Mouse (Mus musculus): ENCODE measurements at regions not wholly inside any gene's neighbourhood (a gene's known extent, or its start where the extent isn't known, plus 50 kb on each side); places are given as distances from the start of the nearest gene placed in this dataset.

- ATAC-seq (ENCODE audit: low FRiP score, low read depth): no peak
- Histone ChIP-seq H3K4me2 (replicated peaks; ENCODE audit: low read depth, low read length, severe bottlenecking) (no peak overlapping the region), H3K9me3 (ENCODE audit: control insufficient read depth, low read length) (no peaks in the 10 kb centered on the region), H3K27ac (replicated peaks; ENCODE audit: low read depth, low read length) (no peak overlapping the region), H3K36me3 (ENCODE audit: control insufficient read depth, insufficient read depth, low read length) (no peaks in the 10 kb centered on the region), H3K4me3 (replicated peaks; ENCODE audit: low read length) (no peak overlapping the region), H3K27me3 (ENCODE audit: control insufficient read depth, insufficient read depth, low read length) (no peaks in the 10 kb centered on the region), H3K9ac (ENCODE audit: low read depth, low read length, severe bottlenecking) (no peak overlapping the region), H3K4me1 (ENCODE audit: control insufficient read depth, insufficient read depth, low read length) (0 out of 2 replicates have a peak, but pooled peaks cover 2% of the 10 kb centered on the region)
- DNase-seq (ENCODE audit: low spot score): no peak
- 63% methylated on average over 9 of the region's 9 CpGs for WGBS
- TF ChIP-seq POLR2A (IDR thresholded peaks at IDR 0.05; ENCODE audit: borderline replicate concordance, extremely low read depth, insufficient read depth, insufficient read length): no peak
These were observed 326.6 kb upstream of the Gm5148 start for GRCm38 (mm10) chr3:38050856-38051255.

- H3K4me2 ChIP-seq (replicated peaks; ENCODE audit: low read depth, low read length, severe bottlenecking): no peak overlapping the region
- H3K27me3 ChIP-seq (ENCODE audit: control insufficient read depth, insufficient read depth, low read length): no peaks in the 10 kb centered on the region
- WGBS: 55% methylated on average over 1 of the region's 1 CpGs
- H3K36me3 ChIP-seq (ENCODE audit: control insufficient read depth, insufficient read depth, low read length): no peaks in the 10 kb centered on the region
- H3K9ac ChIP-seq (ENCODE audit: low read depth, low read length, severe bottlenecking): no peak overlapping the region
- ATAC-seq (ENCODE audit: low FRiP score, low read depth) (no peak), DNase-seq (ENCODE audit: low spot score) (no peak)
- 0 out of 2 replicates have a peak, but pooled peaks cover 2% of the 10 kb centered on the region for H3K4me1 ChIP-seq (ENCODE audit: control insufficient read depth, insufficient read depth, low read length)
- no peak for TF ChIP-seq POLR2A (IDR thresholded peaks at IDR 0.05; ENCODE audit: borderline replicate concordance, extremely low read depth, insufficient read depth, insufficient read length)
- no peak overlapping the region for H3K27ac ChIP-seq (replicated peaks; ENCODE audit: low read depth, low read length)
- H3K4me3 ChIP-seq (replicated peaks; ENCODE audit: low read length): no peak overlapping the region
- no peaks in the 10 kb centered on the region for H3K9me3 ChIP-seq (ENCODE audit: control insufficient read depth, low read length)
These were observed 326.1 kb upstream of the Gm5148 start for GRCm38 (mm10) chr3:38050366-38050765.

DNA sequence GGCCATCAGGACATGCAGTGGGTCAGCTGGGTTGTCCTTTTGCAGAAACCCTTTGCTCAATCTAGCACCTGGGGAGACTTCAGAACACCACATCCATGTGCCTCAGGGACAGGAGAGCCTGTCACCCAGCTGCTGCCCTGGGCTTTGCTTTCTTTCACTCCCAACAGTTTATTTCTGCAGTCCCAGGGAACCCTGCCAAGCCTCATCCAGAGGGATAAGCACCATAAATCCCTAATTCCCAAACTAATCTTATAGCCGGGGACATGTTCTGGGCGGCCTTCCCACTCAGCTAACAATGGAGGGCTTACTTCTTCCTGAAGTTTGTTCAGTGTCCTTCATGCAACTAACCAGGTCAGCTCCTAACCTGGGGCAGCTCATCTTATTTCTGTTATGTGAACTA lies 325.0 kb upstream of the Gm5148 start:
- TF ChIP-seq POLR2A (IDR thresholded peaks at IDR 0.05; ENCODE audit: borderline replicate concordance, extremely low read depth, insufficient read depth, insufficient read length): no peak
- 54% methylated on average over 2 of the region's 2 CpGs for WGBS
- no peak overlapping the region for H3K27ac ChIP-seq (replicated peaks; ENCODE audit: low read depth, low read length)
- H3K36me3 ChIP-seq (ENCODE audit: control insufficient read depth, insufficient read depth, low read length): no peaks in the 10 kb centered on the region
- ATAC-seq (ENCODE audit: low FRiP score, low read depth) (no peak), DNase-seq (ENCODE audit: low spot score) (no peak)
- no peaks in the 10 kb centered on the region for H3K9me3 ChIP-seq (ENCODE audit: control insufficient read depth, low read length)
- H3K9ac ChIP-seq (ENCODE audit: low read depth, low read length, severe bottlenecking): no peak overlapping the region
- no peak overlapping the region for H3K4me3 ChIP-seq (replicated peaks; ENCODE audit: low read length)
- H3K4me2 ChIP-seq (replicated peaks; ENCODE audit: low read depth, low read length, severe bottlenecking): no peak overlapping the region
- H3K27me3 ChIP-seq (ENCODE audit: control insufficient read depth, insufficient read depth, low read length): no peaks in the 10 kb centered on the region
- H3K4me1 ChIP-seq (ENCODE audit: control insufficient read depth, insufficient read depth, low read length): 0 out of 2 replicates have a peak, but pooled peaks cover 2% of the 10 kb centered on the region

DNA sequence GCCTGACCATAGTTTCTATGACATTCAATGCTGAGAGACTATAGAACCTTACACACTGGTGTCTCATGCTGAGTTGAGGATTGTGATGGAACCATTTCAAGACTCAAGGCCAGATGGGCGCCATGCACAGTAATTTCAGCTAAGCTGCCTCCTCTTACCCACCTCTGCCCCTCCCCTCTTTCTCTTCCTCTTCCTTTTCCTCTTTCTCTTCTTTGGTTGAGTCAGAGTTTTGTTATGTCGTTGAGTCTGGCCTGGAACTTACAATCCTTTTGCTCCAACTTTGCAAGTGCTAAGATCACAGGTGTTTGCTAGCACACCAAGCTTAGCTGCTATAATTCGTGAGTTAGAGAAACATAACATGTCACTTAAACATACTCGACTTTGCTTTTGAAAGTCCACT lies 323.2 kb upstream of the Gm5148 start:
- Histone ChIP-seq H3K4me2 (replicated peaks; ENCODE audit: low read depth, low read length, severe bottlenecking) (no peak overlapping the region), H3K36me3 (ENCODE audit: control insufficient read depth, insufficient read depth, low read length) (no peaks in the 10 kb centered on the region), H3K4me3 (replicated peaks; ENCODE audit: low read length) (no peak overlapping the region), H3K9ac (ENCODE audit: low read depth, low read length, severe bottlenecking) (no peak overlapping the region), H3K27me3 (ENCODE audit: control insufficient read depth, insufficient read depth, low read length) (no peaks in the 10 kb centered on the region), H3K27ac (replicated peaks; ENCODE audit: low read depth, low read length) (no peak overlapping the region), H3K4me1 (ENCODE audit: control insufficient read depth, insufficient read depth, low read length) (0 out of 2 replicates have a peak, but pooled peaks cover 2% of the 10 kb centered on the region), H3K9me3 (ENCODE audit: control insufficient read depth, low read length) (no peaks in the 10 kb centered on the region)
- WGBS: 73% methylated on average over 4 of the region's 4 CpGs
- no peak for ATAC-seq (ENCODE audit: low FRiP score, low read depth)
- no peak for DNase-seq (ENCODE audit: low spot score)
- TF ChIP-seq POLR2A (IDR thresholded peaks at IDR 0.05; ENCODE audit: borderline replicate concordance, extremely low read depth, insufficient read depth, insufficient read length): no peak

- ATAC-seq (ENCODE audit: low FRiP score, low read depth) (no peak), DNase-seq (ENCODE audit: low spot score) (no peak)
- WGBS: 64% methylated on average over 4 of the region's 4 CpGs
- Histone ChIP-seq H3K4me1 (ENCODE audit: control insufficient read depth, insufficient read depth, low read length) (0 out of 2 replicates have a peak, but pooled peaks cover 2% of the 10 kb centered on the region), H3K4me2 (replicated peaks; ENCODE audit: low read depth, low read length, severe bottlenecking) (no peak overlapping the region), H3K27me3 (ENCODE audit: control insufficient read depth, insufficient read depth, low read length) (no peaks in the 10 kb centered on the region), H3K27ac (replicated peaks; ENCODE audit: low read depth, low read length) (no peak overlapping the region), H3K9me3 (ENCODE audit: control insufficient read depth, low read length) (no peaks in the 10 kb centered on the region), H3K4me3 (replicated peaks; ENCODE audit: low read length) (no peak overlapping the region), H3K36me3 (ENCODE audit: control insufficient read depth, insufficient read depth, low read length) (no peaks in the 10 kb centered on the region), H3K9ac (ENCODE audit: low read depth, low read length, severe bottlenecking) (no peak overlapping the region)
- no peak for TF ChIP-seq POLR2A (IDR thresholded peaks at IDR 0.05; ENCODE audit: borderline replicate concordance, extremely low read depth, insufficient read depth, insufficient read length)
These were observed 322.3 kb upstream of the Gm5148 start for GRCm38 (mm10) chr3:38046611-38047010.

- Histone ChIP-seq H3K4me3 (replicated peaks; ENCODE audit: low read length) (no peak overlapping the region), H3K4me2 (replicated peaks; ENCODE audit: low read depth, low read length, severe bottlenecking) (no peak overlapping the region), H3K9me3 (ENCODE audit: control insufficient read depth, low read length) (no peaks in the 10 kb centered on the region), H3K4me1 (ENCODE audit: control insufficient read depth, insufficient read depth, low read length) (0 out of 2 replicates have a peak, but pooled peaks cover 2% of the 10 kb centered on the region), H3K27ac (replicated peaks; ENCODE audit: low read depth, low read length) (no peak overlapping the region), H3K36me3 (ENCODE audit: control insufficient read depth, insufficient read depth, low read length) (no peaks in the 10 kb centered on the region), H3K9ac (ENCODE audit: low read depth, low read length, severe bottlenecking) (no peak overlapping the region), H3K27me3 (ENCODE audit: control insufficient read depth, insufficient read depth, low read length) (no peaks in the 10 kb centered on the region)
- ATAC-seq (ENCODE audit: low FRiP score, low read depth) (no peak), DNase-seq (ENCODE audit: low spot score) (no peak)
- WGBS: 66% methylated on average over 2 of the region's 2 CpGs
- no peak for TF ChIP-seq POLR2A (IDR thresholded peaks at IDR 0.05; ENCODE audit: borderline replicate concordance, extremely low read depth, insufficient read depth, insufficient read length)
These were observed 321.7 kb upstream of the Gm5148 start for GRCm38 (mm10) chr3:38045989-38046388.
